Mouse (Mus musculus): Measurements from ENCODE around the gene Olfr1491.

The Olfr1491 gene

GRCm38 (mm10) chr19:13696968-13697367 lies at the start of gene Olfr1491:
Gene Olfr1491 (plus strand): TSS chr19:13697268.
- no peak for DNase-seq (ENCODE audit: low read depth, low spot score)

- no peak for DNase-seq (ENCODE audit: low read depth, low spot score)
Observed at GRCm38 (mm10) chr19:13650791-13651190, 46.3 kb upstream of the Olfr1491 start, which contains the start of gene Olfr1490. Gene Olfr1490 (plus strand): TSS chr19:13651091.

GRCm38 (mm10) chr19:13722978-13723377 lies 25.9 kb downstream of the Olfr1491 start, which contains the start of gene Olfr1493-ps1:
Gene Olfr1493-ps1 (plus strand): TSS chr19:13723278.
- no peak for DNase-seq (ENCODE audit: low read depth, low spot score)

- DNase-seq (ENCODE audit: low read depth, low spot score) = no peak
Observed at GRCm38 (mm10) chr19:13739428-13739827, 42.4 kb downstream of the Olfr1491 start, which contains the start of gene Olfr1494. Gene Olfr1494 (plus strand): TSS chr19:13739728.

- no peak for DNase-seq (ENCODE audit: low read depth, low spot score)
Observed at GRCm38 (mm10) chr19:13749366-13749765, 52.3 kb downstream of the Olfr1491 start.
